Mouse (Mus musculus): ENCODE results near the gene Car11. TPM values are rescaled to one million over a fixed set of nuclear protein-coding genes. Genes with fewer than 3 reads are reported as not detected.

The Car11 gene
- polyA plus RNA-seq (2012; rRNA removed), result 7.3 and 11.6 TPM in 2 replicates

GRCm38 (mm10) chr7:45699523-45700141 is at the start of gene Car11:
Gene Car11, plus strand, starts transcription at chr7:45699843.

GRCm38 (mm10) chr7:45666161-45666560 is 33.5 kb upstream of the Car11 start, which contains the start of gene Fut2:
Gene Fut2, minus strand, starts transcription at chr7:45666394.

GRCm38 (mm10) chr7:45683396-45684050 is 16.1 kb upstream of the Car11 start, which contains the start of gene Ntn5:
Gene Ntn5, plus strand, starts transcription at chr7:45684022.

GRCm38 (mm10) chr7:45693921-45694591 is 5.6 kb upstream of the Car11 start, which contains the start of gene Sec1:
Gene Sec1, minus strand, starts transcription at chr7:45694402.

GRCm38 (mm10) chr7:45704730-45705442 is 5.2 kb downstream of the Car11 start, which contains the start of gene Dbp:
Gene Dbp, plus strand, starts transcription at chr7:45705088.

GRCm38 (mm10) chr7:45715090-45715708 is 15.6 kb downstream of the Car11 start, which contains the start of gene Rpl18:
Gene Rpl18, plus strand, starts transcription at chr7:45715457.

GRCm38 (mm10) chr7:45717918-45718297 is 18.3 kb downstream of the Car11 start, which contains the start of gene Sphk2:
Gene Sphk2, minus strand, starts transcription at chr7:45718002.

GRCm38 (mm10) chr7:45720413-45721233 is 21.0 kb downstream of the Car11 start, which contains the start of gene Fam83e:
Gene Fam83e, plus strand, starts transcription at chr7:45721212.

GRCm38 (mm10) chr7:45725713-45726112 is 26.1 kb downstream of the Car11 start, which contains the start of gene Spaca4:
Gene Spaca4, minus strand, starts transcription at chr7:45725813.

Other genes starting within 250 kb of the Car11 start
- 4,280 and 5,118 TPM in 2 replicates for gene Ftl1, start 240.0 kb upstream of the Car11 start, polyA plus RNA-seq (2012; rRNA removed)
- 72.5 and 92.5 TPM in 2 replicates for gene Bax, start 232.9 kb upstream of the Car11 start, polyA plus RNA-seq (2012; rRNA removed)
- 0.09 TPM in 1 of 2 replicates, not detected in the other for gene Tulp2, start 218.0 kb upstream of the Car11 start, polyA plus RNA-seq (2012; rRNA removed)
- not detected in 2 replicates for gene Gm45808, start 213.0 kb upstream of the Car11 start, polyA plus RNA-seq (2012; rRNA removed)
- gene Dhdh, start 211.0 kb upstream of the Car11 start, polyA plus RNA-seq (2012; rRNA removed), result 0.18 and 0.20 TPM in 2 replicates
- gene Nucb1, start 189.4 kb upstream of the Car11 start, polyA plus RNA-seq (2012; rRNA removed), result 280 and 281 TPM in 2 replicates
- 19.7 and 42.6 TPM in 2 replicates for gene Ppp1r15a, start 173.6 kb upstream of the Car11 start, polyA plus RNA-seq (2012; rRNA removed)
- gene Plekha4, start 173.5 kb upstream of the Car11 start, polyA plus RNA-seq (2012; rRNA removed), result 5.0 and 10.4 TPM in 2 replicates
- gene Hsd17b14, start 144.9 kb upstream of the Car11 start, polyA plus RNA-seq (2012; rRNA removed), result 7.6 and 14.6 TPM in 2 replicates
- 101 and 114 TPM in 2 replicates for gene Bcat2, start 129.7 kb upstream of the Car11 start, polyA plus RNA-seq (2012; rRNA removed)
- 0.09 TPM in 1 of 2 replicates, not detected in the other for gene Fgf21, start 84.4 kb upstream of the Car11 start, polyA plus RNA-seq (2012; rRNA removed)
- 0.60 and 1.6 TPM in 2 replicates for gene Fut1, start 82.6 kb upstream of the Car11 start, polyA plus RNA-seq (2012; rRNA removed)
- 0.11 and 0.29 TPM in 2 replicates for gene Izumo1, start 78.0 kb upstream of the Car11 start, polyA plus RNA-seq (2012; rRNA removed)
- 8.6 and 10.0 TPM in 2 replicates for gene Rasip1, start 72.4 kb upstream of the Car11 start, polyA plus RNA-seq (2012; rRNA removed)
- 2.1 and 3.5 TPM in 2 replicates for gene Mamstr, start 59.9 kb upstream of the Car11 start, polyA plus RNA-seq (2012; rRNA removed)
- gene Fut2, start 33.4 kb upstream of the Car11 start, polyA plus RNA-seq (2012; rRNA removed), result 40.4 and 57.4 TPM in 2 replicates
- 0.94 and 3.5 TPM in 2 replicates for gene Ntn5, start 15.8 kb upstream of the Car11 start, polyA plus RNA-seq (2012; rRNA removed)
- 0.08 and 0.23 TPM in 2 replicates for gene Sec1, start 5.4 kb upstream of the Car11 start, polyA plus RNA-seq (2012; rRNA removed)
- 8.9 and 12.6 TPM in 2 replicates for gene Dbp, start 5.2 kb downstream of the Car11 start, polyA plus RNA-seq (2012; rRNA removed)
- 950 and 1,663 TPM in 2 replicates for gene Rpl18, start 15.6 kb downstream of the Car11 start, polyA plus RNA-seq (2012; rRNA removed)
- gene Sphk2, start 18.2 kb downstream of the Car11 start, polyA plus RNA-seq (2012; rRNA removed), result 62.1 and 73.9 TPM in 2 replicates
- gene Fam83e, start 21.4 kb downstream of the Car11 start, polyA plus RNA-seq (2012; rRNA removed), result 134 and 147 TPM in 2 replicates
- gene Spaca4, start 26.0 kb downstream of the Car11 start, polyA plus RNA-seq (2012; rRNA removed), result not detected in 2 replicates
- gene Lmtk3, start 83.9 kb downstream of the Car11 start, polyA plus RNA-seq (2012; rRNA removed), result 1.4 and 2.2 TPM in 2 replicates
- gene Sult2b1, start 84.8 kb downstream of the Car11 start, polyA plus RNA-seq (2012; rRNA removed), result 28.3 and 35.1 TPM in 2 replicates
- gene Cyth2, start 114.7 kb downstream of the Car11 start, polyA plus RNA-seq (2012; rRNA removed), result 35.8 and 65.2 TPM in 2 replicates
- 0.02 and 0.05 TPM in 2 replicates for gene Kcnj14, start 124.9 kb downstream of the Car11 start, polyA plus RNA-seq (2012; rRNA removed)
- gene Grwd1, start 131.1 kb downstream of the Car11 start, polyA plus RNA-seq (2012; rRNA removed), result 7.6 TPM in 2 replicates
- 141 and 144 TPM in 2 replicates for gene Kdelr1, start 172.9 kb downstream of the Car11 start, polyA plus RNA-seq (2012; rRNA removed)
- 2.1 and 3.5 TPM in 2 replicates for gene Grin2d, start 178.5 kb downstream of the Car11 start, polyA plus RNA-seq (2012; rRNA removed)
- gene Syngr4, start 196.9 kb downstream of the Car11 start, polyA plus RNA-seq (2012; rRNA removed), result 0.11 and 0.23 TPM in 2 replicates
- gene Tmem143, start 197.1 kb downstream of the Car11 start, polyA plus RNA-seq (2012; rRNA removed), result 21.2 and 21.7 TPM in 2 replicates
- gene Emp3, start 221.6 kb downstream of the Car11 start, polyA plus RNA-seq (2012; rRNA removed), result 123 and 138 TPM in 2 replicates
- 0.82 and 1.2 TPM in 2 replicates for gene Ccdc114, start 224.2 kb downstream of the Car11 start, polyA plus RNA-seq (2012; rRNA removed)